Mouse (Mus musculus) kidney, adult 2 months (tissue): ENCODE measurements around the gene Apon.

ENCODE experiments used
- CTCF ChIP-seq: fragments of 200-500 bp; conservative IDR thresholded peaks from 2 replicates; pipeline ENCODE4 v1.5.1; 2011; ENCODE audit warnings: low read depth, mild to moderate bottlenecking, control low read depth, low read length, moderate library complexity, mixed read lengths; ENCODE audit not compliant: insufficient read depth, insufficient read length
- POLR2A ChIP-seq: fragments of 200-500 bp; IDR thresholded peaks from one replicate; pipeline ENCODE4 v1.6.1; 2011; ENCODE audit warnings: low read depth, low read length, control low read depth

GRCm38 (mm10) chr10:128303126-128304021 is 49.5 kb downstream of the Apon start, which contains the start of gene Pan2:
- TF ChIP-seq CTCF (no peak), POLR2A (peak; percentile 22)
